Mouse (Mus musculus): ENCODE results near the gene Gm10197. TPM values are rescaled to one million over a fixed set of nuclear protein-coding genes. Genes with fewer than 3 reads are reported as not detected.

The Gm10197 gene
- polyA plus RNA-seq, 1 experiment = not detected

- Histone ChIP-seq H3K4me1 (ENCODE audit: control insufficient read depth, insufficient read depth, insufficient read length, low read length) (no peaks in the 10 kb centered on the region), H3K4me3 (ENCODE audit: insufficient read depth, low read depth, low read length) (no peak overlapping the region), H3K27ac (replicated peaks; ENCODE audit: low read depth, low read length) (no peak overlapping the region)
Measured at GRCm38 (mm10) chr19:53354271-53355000, 17.1 kb downstream of the Gm10197 start.

DNA sequence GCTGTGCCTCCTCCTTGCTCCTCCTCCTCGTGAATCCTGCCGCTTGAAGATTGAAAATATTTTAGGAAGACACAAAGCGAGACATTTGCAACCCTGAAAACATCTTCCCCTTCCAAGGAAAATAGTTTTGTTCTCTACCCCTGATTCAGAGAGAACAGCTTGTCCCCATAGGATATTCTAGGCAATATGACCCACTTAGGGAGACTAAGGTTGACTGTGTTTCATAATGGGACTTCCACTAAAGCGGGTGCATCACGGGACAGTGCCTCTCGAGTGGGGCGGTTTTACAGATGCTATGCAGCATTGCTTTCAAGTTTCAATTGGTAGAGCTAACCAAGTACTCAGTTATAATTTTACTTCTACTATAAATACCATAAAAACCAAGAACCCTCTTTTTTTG is 17.7 kb downstream of the Gm10197 start:
- H3K4me1 ChIP-seq (ENCODE audit: control insufficient read depth, insufficient read depth, insufficient read length, low read length) = no peaks in the 10 kb centered on the region
- H3K27ac ChIP-seq (replicated peaks; ENCODE audit: low read depth, low read length) = no peak overlapping the region
- H3K4me3 ChIP-seq (ENCODE audit: insufficient read depth, low read depth, low read length) = no peak overlapping the region

DNA sequence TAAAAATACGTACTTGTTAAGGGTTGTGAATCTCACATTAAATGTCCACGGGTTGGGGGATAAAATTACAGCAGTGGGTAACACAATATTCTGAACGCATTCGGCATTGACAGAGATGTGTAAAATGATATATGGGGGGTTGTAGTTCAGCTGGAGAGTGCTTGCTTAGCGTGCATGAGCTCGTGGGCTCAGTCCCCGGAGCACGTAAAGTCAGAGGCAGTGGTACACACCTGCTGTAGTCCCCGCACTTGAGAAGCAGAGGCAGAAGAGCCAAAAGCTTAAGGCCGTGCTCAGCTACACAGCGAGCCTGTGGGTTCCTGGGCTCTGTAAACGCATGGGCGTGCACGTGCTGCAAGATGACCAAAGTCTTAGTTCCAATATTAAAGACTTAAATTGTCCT is 25.8 kb downstream of the Gm10197 start:
- no peak overlapping the region for H3K4me3 ChIP-seq (ENCODE audit: insufficient read depth, low read depth, low read length)
- H3K27ac ChIP-seq (replicated peaks; ENCODE audit: low read depth, low read length) = no peak overlapping the region
- no peaks in the 10 kb centered on the region for H3K4me1 ChIP-seq (ENCODE audit: control insufficient read depth, insufficient read depth, insufficient read length, low read length)

- Histone ChIP-seq H3K4me1 (ENCODE audit: control insufficient read depth, insufficient read depth, insufficient read length, low read length) (no peaks in the 10 kb centered on the region), H3K4me3 (ENCODE audit: insufficient read depth, low read depth, low read length) (no peak overlapping the region), H3K27ac (replicated peaks; ENCODE audit: low read depth, low read length) (no peak overlapping the region)
Measured at GRCm38 (mm10) chr19:53344062-53344461, 27.5 kb downstream of the Gm10197 start.

GRCm38 (mm10) chr19:53343174-53343881 is 28.2 kb downstream of the Gm10197 start:
- H3K27ac ChIP-seq (replicated peaks; ENCODE audit: low read depth, low read length) = no peak overlapping the region
- no peaks in the 10 kb centered on the region for H3K4me1 ChIP-seq (ENCODE audit: control insufficient read depth, insufficient read depth, insufficient read length, low read length)
- H3K4me3 ChIP-seq (ENCODE audit: insufficient read depth, low read depth, low read length) = no peak overlapping the region

GRCm38 (mm10) chr19:53340423-53340822 is 31.1 kb downstream of the Gm10197 start:
- H3K4me3 ChIP-seq (ENCODE audit: insufficient read depth, low read depth, low read length) = no peak overlapping the region
- no peaks in the 10 kb centered on the region for H3K4me1 ChIP-seq (ENCODE audit: control insufficient read depth, insufficient read depth, insufficient read length, low read length)
- no peak overlapping the region for H3K27ac ChIP-seq (replicated peaks; ENCODE audit: low read depth, low read length)

DNA sequence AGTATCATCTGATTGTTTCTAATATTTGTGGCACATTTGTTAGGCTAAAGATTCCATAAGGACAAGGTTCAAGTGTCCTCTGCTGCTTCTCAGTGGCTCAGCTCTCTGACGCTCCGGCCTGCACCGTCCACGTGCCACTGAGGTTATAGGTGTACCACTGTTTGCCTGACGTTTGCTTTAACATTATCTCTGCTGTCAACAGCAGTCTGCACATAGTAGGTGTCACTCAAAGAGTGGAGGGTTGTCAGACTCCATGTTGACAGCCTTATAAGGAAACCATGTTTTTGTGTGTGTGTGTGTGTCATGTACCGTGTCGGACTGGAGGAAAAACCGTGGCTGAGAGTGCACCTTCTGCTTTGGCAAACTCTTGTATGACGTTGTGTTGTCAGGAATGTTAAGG is 36.3 kb downstream of the Gm10197 start:
- no peaks in the 10 kb centered on the region for H3K4me1 ChIP-seq (ENCODE audit: control insufficient read depth, insufficient read depth, insufficient read length, low read length)
- H3K4me3 ChIP-seq (ENCODE audit: insufficient read depth, low read depth, low read length) = no peak overlapping the region
- no peak overlapping the region for H3K27ac ChIP-seq (replicated peaks; ENCODE audit: low read depth, low read length)

GRCm38 (mm10) chr19:53333730-53334129 is 37.8 kb downstream of the Gm10197 start:
- Histone ChIP-seq H3K4me1 (ENCODE audit: control insufficient read depth, insufficient read depth, insufficient read length, low read length) (no peaks in the 10 kb centered on the region), H3K27ac (replicated peaks; ENCODE audit: low read depth, low read length) (no peak overlapping the region), H3K4me3 (ENCODE audit: insufficient read depth, low read depth, low read length) (no peak overlapping the region)

DNA sequence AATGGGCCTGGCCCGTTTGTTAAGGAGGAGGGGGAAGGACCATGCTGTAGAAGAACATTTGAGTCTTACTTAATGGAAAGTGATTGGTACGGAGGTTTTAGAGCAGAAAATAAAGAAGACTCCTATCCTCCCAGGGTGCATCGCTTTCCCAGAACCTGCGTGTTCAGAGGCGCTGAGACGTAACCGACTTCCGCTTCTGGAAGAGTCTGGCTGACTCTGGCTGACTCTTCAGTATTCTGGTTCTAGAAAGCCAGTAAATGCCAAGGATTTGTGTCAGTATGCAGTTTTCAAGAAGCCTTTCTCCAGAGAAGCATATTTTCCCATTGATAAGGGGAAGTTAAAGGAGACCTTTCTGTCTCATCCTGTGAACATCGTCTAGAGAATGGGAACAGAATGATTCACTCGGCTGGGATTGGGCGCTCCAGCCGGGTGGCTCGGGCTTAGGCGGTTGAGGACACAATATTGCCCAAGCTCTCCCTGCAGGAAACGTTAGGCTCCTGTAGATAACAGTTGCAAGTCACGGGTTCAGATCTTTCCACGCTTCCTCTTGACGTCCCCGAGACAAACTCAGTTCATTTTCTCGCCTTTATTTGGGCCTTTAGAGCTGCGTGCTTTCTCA is 39.6 kb downstream of the Gm10197 start:
- H3K27ac ChIP-seq (replicated peaks; ENCODE audit: low read depth, low read length) = no peak overlapping the region
- no peaks in the 10 kb centered on the region for H3K4me1 ChIP-seq (ENCODE audit: control insufficient read depth, insufficient read depth, insufficient read length, low read length)
- H3K4me3 ChIP-seq (ENCODE audit: insufficient read depth, low read depth, low read length) = no peak overlapping the region

- no peak overlapping the region for H3K27ac ChIP-seq (replicated peaks; ENCODE audit: low read depth, low read length)
- peak overlapping the region; percentile 75 for H3K4me3 ChIP-seq (ENCODE audit: insufficient read depth, low read depth, low read length)
- peaks cover 6% of the 10 kb centered on the region; the same call in 1 of the 2 replicates for H3K4me1 ChIP-seq (ENCODE audit: control insufficient read depth, insufficient read depth, insufficient read length, low read length)
Measured at GRCm38 (mm10) chr19:53329992-53330381, 41.6 kb downstream of the Gm10197 start.

- Histone ChIP-seq H3K4me3 (ENCODE audit: insufficient read depth, low read depth, low read length) (peak overlapping the region; percentile 75), H3K4me1 (ENCODE audit: control insufficient read depth, insufficient read depth, insufficient read length, low read length) (peaks cover 6% of the 10 kb centered on the region; the same call in 1 of the 2 replicates), H3K27ac (replicated peaks; ENCODE audit: low read depth, low read length) (no peak overlapping the region)
Measured at GRCm38 (mm10) chr19:53329221-53329991, 42.2 kb downstream of the Gm10197 start.

- Histone ChIP-seq H3K4me3 (ENCODE audit: insufficient read depth, low read depth, low read length) (0 out of 2 replicates have a peak overlapping the region, but pooled peaks have one; percentile 10), H3K27ac (replicated peaks; ENCODE audit: low read depth, low read length) (peak overlapping the region; percentile 84), H3K4me1 (ENCODE audit: control insufficient read depth, insufficient read depth, insufficient read length, low read length) (peaks cover 6% of the 10 kb centered on the region; the same call in 1 of the 2 replicates)
Measured at GRCm38 (mm10) chr19:53328116-53328515, 43.5 kb downstream of the Gm10197 start.

- Histone ChIP-seq H3K4me3 (ENCODE audit: insufficient read depth, low read depth, low read length) (peak overlapping the region; percentile 50), H3K27ac (replicated peaks; ENCODE audit: low read depth, low read length) (peak overlapping the region; percentile 70), H3K4me1 (ENCODE audit: control insufficient read depth, insufficient read depth, insufficient read length, low read length) (peaks cover 12% of the 10 kb centered on the region)
Measured at GRCm38 (mm10) chr19:53325578-53326295, 45.8 kb downstream of the Gm10197 start.

- Histone ChIP-seq H3K4me3 (ENCODE audit: insufficient read depth, low read depth, low read length) (no peak overlapping the region), H3K4me1 (ENCODE audit: control insufficient read depth, insufficient read depth, insufficient read length, low read length) (peaks cover 12% of the 10 kb centered on the region), H3K27ac (replicated peaks; ENCODE audit: low read depth, low read length) (no peak overlapping the region)
Measured at GRCm38 (mm10) chr19:53324866-53325265, 46.7 kb downstream of the Gm10197 start.
